Mouse (Mus musculus) stomach, embryonic 14.5 days (tissue): ENCODE data around the gene Gm6904. TPM values are rescaled to one million over a fixed set of nuclear protein-coding genes. Genes with fewer than 3 reads are reported as not detected.

Experiments
- ATAC-seq: fragments of 200-750 bp; cut with Nextera tagmentation; 2 replicates; pipeline ENCODE4 v1.8.0; 2017; ENCODE audit warnings: low read depth, moderate TSS enrichment; ENCODE audit not compliant: insufficient number of reproducible peaks, insufficient read depth, low FRiP score
- H3K27ac ChIP-seq: fragments of 300-500 bp; sonication (generic); 2 replicates; pipeline ENCODE4 v1.5.1; 2014; ENCODE audit warnings: mild to moderate bottlenecking, low read length, moderate library complexity, mixed read lengths
- H3K27me3 ChIP-seq: fragments of 300-500 bp; sonication (generic); 2 replicates; pipeline ENCODE4 v1.6.1; 2014; ENCODE audit warnings: low read length, control low read depth, mixed read lengths; ENCODE audit not compliant: control insufficient read depth, insufficient read depth
- H3K36me3 ChIP-seq: fragments of 300-500 bp; sonication (generic); 2 replicates; pipeline ENCODE4 v1.6.1; 2014; ENCODE audit warnings: mild to moderate bottlenecking, control low read depth, low read length, moderate library complexity, mixed read lengths; ENCODE audit not compliant: control insufficient read depth, insufficient read depth
- H3K4me1 ChIP-seq: fragments of 300-500 bp; sonication (generic); 2 replicates; pipeline ENCODE4 v1.6.1; 2014; ENCODE audit warnings: low read length, control low read depth, mixed read lengths; ENCODE audit not compliant: control insufficient read depth, insufficient read depth
- H3K4me2 ChIP-seq: fragments of 300-500 bp; sonication (generic); replicated peaks from 2 replicates; pipeline ENCODE4 v1.6.1; 2014; ENCODE audit warnings: low read depth, low read length, control low read depth
- H3K4me3 ChIP-seq: fragments of 300-500 bp; sonication (generic); 2 replicates; pipeline ENCODE4 v1.5.1; 2014; ENCODE audit warnings: low read depth, low read length, control low read depth
- H3K9ac ChIP-seq: fragments of 300-500 bp; sonication (generic); replicated peaks from 2 replicates; pipeline ENCODE4 v1.6.1; 2014; ENCODE audit warnings: low read depth, mild to moderate bottlenecking, control low read depth, low read length, moderate library complexity, mixed read lengths
- H3K9me3 ChIP-seq: fragments of 300-500 bp; sonication (generic); 2 replicates; pipeline ENCODE4 v1.6.1; 2016; ENCODE audit warnings: low read depth, low read length, control low read depth; ENCODE audit not compliant: control insufficient read depth
- WGBS: fragments of 180-500 bp; shearing (Covaris S2); extraction: QIAGEN DNeasy Blood & Tissue Kit; methylation state at CpG from one replicate; pipeline ENCODE4 v1.1.7; 2014; 5-methylcytosine and 5-hydroxymethylcytosine counted together
- polyA plus RNA-seq: library from polyadenylated mRNA; unstranded; fragments of >200 nt; fragmentation: Nextera tagmentation; extraction: Ambion mirVana; gene quantifications from 2 replicates; pipeline ENCODE4 v1.2.1, GENCODE M21; 2014

The Gm6904 gene
- polyA plus RNA-seq, 1 experiment from 2014 or later = not detected

GRCm38 (mm10) chr14:59200711-59201603 lies 59.1 kb downstream of the Gm6904 start, which contains the start of gene Rcbtb1:
Rcbtb1 (plus strand) TSS chr14:59201209.
- peak within 1 kb of the TSS; percentile 96 for H3K9ac ChIP-seq
- H3K4me1 ChIP-seq = peaks cover 23% of the 10 kb centered on the region; the same call in 1 of the 2 replicates
- H3K27ac ChIP-seq = peak within 1 kb of the TSS; percentile 98
- WGBS = under 1% methylated on average over 83 of the region's 96 CpGs
- H3K9me3 ChIP-seq = no peaks in the 10 kb centered on the region
- peak within 1 kb of the TSS; percentile 66 for H3K4me3 ChIP-seq
- H3K4me2 ChIP-seq = peak within 1 kb of the TSS; percentile 62
- peak; percentile 94 for ATAC-seq
- H3K36me3 ChIP-seq = no peaks in the 10 kb centered on the region
- no peaks in the 10 kb centered on the region for H3K27me3 ChIP-seq

Other genes starting within 250 kb of the Gm6904 start
- not detected in 2 replicates for gene 1700129C05Rik, start 117.3 kb downstream of the Gm6904 start, polyA plus RNA-seq
- gene Gm5142, start 81.5 kb downstream of the Gm6904 start, polyA plus RNA-seq = not detected in 2 replicates
- 70.6 and 73.9 TPM in 2 replicates for gene Rcbtb1, start 59.0 kb downstream of the Gm6904 start, polyA plus RNA-seq
- 0.26 TPM in 1 of 2 replicates, not detected in the other for gene Phf11a, start 37.3 kb upstream of the Gm6904 start, polyA plus RNA-seq
- 0.53 and 1.6 TPM in 2 replicates for gene Phf11b, start 81.1 kb upstream of the Gm6904 start, polyA plus RNA-seq
- 2.3 and 2.8 TPM in 2 replicates for gene Phf11d, start 105.3 kb upstream of the Gm6904 start, polyA plus RNA-seq
- gene Phf11c, start 135.2 kb upstream of the Gm6904 start, polyA plus RNA-seq = 0.87 and 0.88 TPM in 2 replicates
- 10.0 and 10.5 TPM in 2 replicates for gene Setdb2, start 180.7 kb upstream of the Gm6904 start, polyA plus RNA-seq
- 43.2 and 49.3 TPM in 2 replicates for gene Cab39l, start 180.8 kb upstream of the Gm6904 start, polyA plus RNA-seq